Mouse (Mus musculus): ENCODE data around the gene Zfp692. TPM values are rescaled to one million over a fixed set of nuclear protein-coding genes. Genes with fewer than 3 reads are reported as not detected.
A peak's percentile ranks its signal among the peaks of the same experiment; 100 is the strongest.

Gene Zfp692
- 10 to 100 TPM; 19.3 to 28.6 TPM for total RNA-seq (2021)

GRCm38 (mm10) chr11:58306860-58307308 lies at the start of gene Zfp692:
Gene Zfp692 (plus strand): TSS chr11:58307069.
- DNase-seq (ENCODE audit: extremely low spot score in 1 of 2, low spot score in 1 of 2) = peak; percentile 85 to 88

GRCm38 (mm10) chr11:58257816-58258215 lies 49.1 kb upstream of the Zfp692 start:
- DNase-seq (ENCODE audit: extremely low spot score in 1 of 2, low spot score in 1 of 2) = no peak

GRCm38 (mm10) chr11:58260156-58260555 lies 46.7 kb upstream of the Zfp692 start:
- DNase-seq (ENCODE audit: extremely low spot score in 1 of 2, low spot score in 1 of 2) = no peak

GRCm38 (mm10) chr11:58261826-58262225 lies 45.0 kb upstream of the Zfp692 start:
- no peak for DNase-seq (ENCODE audit: extremely low spot score in 1 of 2, low spot score in 1 of 2)

GRCm38 (mm10) chr11:58262336-58262735 lies 44.5 kb upstream of the Zfp692 start:
- DNase-seq (ENCODE audit: extremely low spot score in 1 of 2, low spot score in 1 of 2) = no peak

GRCm38 (mm10) chr11:58263516-58263915 lies 43.4 kb upstream of the Zfp692 start:
- no peak for DNase-seq (ENCODE audit: extremely low spot score in 1 of 2, low spot score in 1 of 2)

GRCm38 (mm10) chr11:58264546-58264945 lies 42.3 kb upstream of the Zfp692 start:
- DNase-seq (ENCODE audit: extremely low spot score in 1 of 2, low spot score in 1 of 2) = no peak

GRCm38 (mm10) chr11:58268285-58268684 lies 38.6 kb upstream of the Zfp692 start:
- no peak for DNase-seq (ENCODE audit: extremely low spot score in 1 of 2, low spot score in 1 of 2)

GRCm38 (mm10) chr11:58274572-58274971 lies 32.3 kb upstream of the Zfp692 start, which contains the start of gene 4930438A08Rik:
Gene 4930438A08Rik (plus strand): TSS chr11:58274799.
- DNase-seq (ENCODE audit: extremely low spot score in 1 of 2, low spot score in 1 of 2) = no peak

- no peak for DNase-seq (ENCODE audit: extremely low spot score in 1 of 2, low spot score in 1 of 2)
These were observed 31.1 kb upstream of the Zfp692 start for GRCm38 (mm10) chr11:58275756-58276155.

- no peak for DNase-seq (ENCODE audit: extremely low spot score in 1 of 2, low spot score in 1 of 2)
These were observed 24.8 kb upstream of the Zfp692 start for GRCm38 (mm10) chr11:58281970-58282496.

GRCm38 (mm10) chr11:58282518-58282917 lies 24.4 kb upstream of the Zfp692 start:
- DNase-seq (ENCODE audit: extremely low spot score in 1 of 2, low spot score in 1 of 2) = no peak

GRCm38 (mm10) chr11:58289992-58290682 lies 16.7 kb upstream of the Zfp692 start:
- DNase-seq (ENCODE audit: extremely low spot score in 1 of 2, low spot score in 1 of 2) = no peak

- DNase-seq (ENCODE audit: extremely low spot score in 1 of 2, low spot score in 1 of 2) = no peak
These were observed 16.1 kb upstream of the Zfp692 start for GRCm38 (mm10) chr11:58290812-58291211.

GRCm38 (mm10) chr11:58292791-58293190 lies 14.1 kb upstream of the Zfp692 start:
- no peak for DNase-seq (ENCODE audit: extremely low spot score in 1 of 2, low spot score in 1 of 2)

- DNase-seq (ENCODE audit: extremely low spot score in 1 of 2, low spot score in 1 of 2) = no peak
These were observed 9.5 kb upstream of the Zfp692 start for GRCm38 (mm10) chr11:58297396-58297795.

GRCm38 (mm10) chr11:58301057-58301456 lies 5.8 kb upstream of the Zfp692 start:
- peak; percentile 60 to 76 for DNase-seq (ENCODE audit: extremely low spot score in 1 of 2, low spot score in 1 of 2)

GRCm38 (mm10) chr11:58301837-58302754 lies 4.8 kb upstream of the Zfp692 start:
- peak; percentile 100 for DNase-seq (ENCODE audit: extremely low spot score in 1 of 2, low spot score in 1 of 2)

GRCm38 (mm10) chr11:58302774-58303445 lies 4.0 kb upstream of the Zfp692 start:
- DNase-seq (ENCODE audit: extremely low spot score in 1 of 2, low spot score in 1 of 2) = no peak

GRCm38 (mm10) chr11:58303594-58303993 lies 3.3 kb upstream of the Zfp692 start:
- no peak for DNase-seq (ENCODE audit: extremely low spot score in 1 of 2, low spot score in 1 of 2)

Data from layer of hippocampus, postnatal 25 days (tissue).